Mouse (Mus musculus): ENCODE data around the gene Fstl3. TPM values are rescaled to one million over a fixed set of nuclear protein-coding genes. Genes with fewer than 3 reads are reported as not detected.

Fstl3 gene
- total RNA-seq, 2 experiments from 2014 or later, result 2.5 to 2.7 TPM

DNA sequence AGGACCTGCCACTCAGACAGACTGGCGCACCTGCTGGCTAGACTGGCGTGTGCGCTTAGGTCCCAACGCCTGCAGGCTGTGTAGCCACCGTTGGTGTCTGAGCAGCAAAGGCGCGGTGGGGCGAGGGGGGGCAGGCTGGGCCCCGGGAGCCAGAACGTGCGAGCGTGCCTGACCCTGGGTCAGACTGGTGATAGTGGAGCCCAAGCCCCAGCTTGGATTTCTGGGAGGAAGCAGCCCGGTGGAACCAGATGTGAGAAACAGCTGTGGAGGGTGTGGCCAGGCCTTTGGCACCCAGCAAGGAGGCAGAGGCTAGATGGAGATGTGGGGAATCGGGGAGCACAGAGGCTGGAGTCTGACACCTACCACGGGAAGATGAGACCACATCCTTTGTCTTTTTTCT is 20.3 kb downstream of the Fstl3 start:
- Histone ChIP-seq H3K27ac (peak overlapping the region; percentile 76), H3K4me3 (peak overlapping the region; percentile 23; the same call in 1 of the 2 replicates)
- no peak for TF ChIP-seq CTCF (conservative IDR thresholded peaks at IDR 0.05)
- no peak for DNase-seq (ENCODE audit: low spot score in 2 of 2)

DNA sequence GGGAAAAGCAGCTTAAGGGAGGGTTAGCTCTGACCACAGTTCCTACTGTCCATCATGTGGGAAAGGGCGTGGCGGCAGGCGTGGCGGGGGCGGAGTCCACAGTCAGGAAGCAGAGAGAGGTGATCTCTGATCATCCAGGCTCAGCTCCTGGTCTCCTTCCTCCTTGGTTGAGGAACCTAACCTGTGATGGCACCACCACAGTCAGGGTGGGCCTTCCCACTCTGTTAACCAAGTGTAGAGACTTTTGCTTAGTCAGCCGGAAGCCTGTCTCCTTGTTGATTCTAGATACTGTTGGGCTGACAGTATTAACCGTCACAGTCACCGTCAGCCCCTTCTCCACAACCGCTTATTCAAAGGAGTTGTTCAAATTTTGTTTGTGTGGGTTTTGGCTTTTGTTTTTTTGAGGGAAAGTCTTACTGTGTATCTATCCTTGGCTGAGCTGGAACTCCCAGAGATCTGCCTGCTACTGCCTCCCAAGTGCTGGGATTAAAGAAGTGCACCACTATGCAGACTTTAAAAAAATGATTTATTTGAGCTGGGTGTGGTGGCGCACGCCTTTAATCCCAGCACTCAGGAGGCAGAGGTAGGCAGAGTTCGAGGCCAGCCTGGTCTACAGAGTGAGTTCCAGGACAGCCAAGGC is 21.3 kb downstream of the Fstl3 start:
- Histone ChIP-seq H3K4me3 (no peak overlapping the region), H3K27ac (peak overlapping the region; percentile 59; the same call in 1 of the 2 replicates)
- no peak for DNase-seq (ENCODE audit: low spot score in 2 of 2)
- no peak for TF ChIP-seq CTCF (conservative IDR thresholded peaks at IDR 0.05)

DNA sequence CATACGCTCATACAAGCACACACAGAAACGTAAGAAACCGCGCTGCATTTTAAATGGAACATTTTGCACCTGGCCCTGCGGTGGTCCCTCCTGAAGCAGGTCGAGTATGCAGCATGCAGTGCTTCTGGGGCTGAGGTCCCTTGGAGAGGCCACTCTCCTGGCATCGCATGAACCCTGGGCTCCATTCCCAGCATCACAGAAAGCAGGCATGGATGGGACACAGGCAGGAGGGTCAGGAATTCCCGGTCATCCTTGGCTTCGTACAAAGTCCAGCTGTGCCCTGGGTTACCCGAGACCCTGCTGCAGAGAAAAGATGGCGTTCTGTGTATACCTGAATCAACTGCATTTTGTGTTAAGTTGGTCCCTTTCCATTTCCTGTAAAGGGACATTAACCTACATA is 23.4 kb downstream of the Fstl3 start:
- TF ChIP-seq CTCF (conservative IDR thresholded peaks at IDR 0.05), result no peak
- Histone ChIP-seq H3K27ac (peak overlapping the region; percentile 97), H3K4me3 (peak overlapping the region; percentile 11; the same call in 1 of the 2 replicates)
- no peak for DNase-seq (ENCODE audit: low spot score in 2 of 2)

DNA sequence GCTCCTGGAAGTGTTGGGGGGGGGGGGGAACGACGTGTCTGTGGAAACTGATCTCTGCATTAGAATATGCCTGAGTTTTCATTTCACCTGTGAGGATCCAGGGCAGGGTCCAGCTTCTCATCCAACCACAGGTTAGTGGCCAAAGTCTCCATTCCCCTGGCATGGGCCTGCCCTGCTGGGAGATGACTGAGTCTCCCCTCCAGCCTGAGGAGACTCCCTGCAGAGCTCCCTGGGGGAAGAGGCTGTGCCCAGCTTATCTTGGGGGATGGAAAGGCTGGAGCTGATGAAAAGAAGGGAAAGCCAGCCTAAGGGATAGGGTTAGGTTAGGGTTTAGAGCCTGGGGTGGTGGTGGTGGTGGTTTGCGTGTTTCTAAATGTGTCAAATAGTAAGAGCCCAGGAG is 24.8 kb downstream of the Fstl3 start:
- Histone ChIP-seq H3K4me3 (peak overlapping the region; percentile 9; the same call in 1 of the 2 replicates), H3K27ac (peak overlapping the region; percentile 97)
- no peak for TF ChIP-seq CTCF (conservative IDR thresholded peaks at IDR 0.05)
- no peak for DNase-seq (ENCODE audit: low spot score in 2 of 2)

- Histone ChIP-seq H3K27ac (peak overlapping the region; percentile 97), H3K4me3 (peak overlapping the region; percentile 9; the same call in 1 of the 2 replicates)
- no peak for DNase-seq (ENCODE audit: low spot score in 2 of 2)
- TF ChIP-seq CTCF (conservative IDR thresholded peaks at IDR 0.05), result no peak
Observed at GRCm38 (mm10) chr10:79802331-79802971, 25.4 kb downstream of the Fstl3 start.

- TF ChIP-seq CTCF (conservative IDR thresholded peaks at IDR 0.05), result no peak
- Histone ChIP-seq H3K4me3 (peak overlapping the region; percentile 49), H3K27ac (peak overlapping the region; percentile 97)
- DNase-seq (ENCODE audit: low spot score in 2 of 2), result peak; percentile 96 to 98
Observed at GRCm38 (mm10) chr10:79803716-79804323, 26.7 kb downstream of the Fstl3 start.

GRCm38 (mm10) chr10:79805636-79806035 is 28.6 kb downstream of the Fstl3 start:
- Histone ChIP-seq H3K27ac (peak overlapping the region; percentile 97), H3K4me3 (no peak overlapping the region)
- TF ChIP-seq CTCF (conservative IDR thresholded peaks at IDR 0.05), result no peak
- DNase-seq (ENCODE audit: low spot score in 2 of 2), result no peak

GRCm38 (mm10) chr10:79806331-79806730 is 29.3 kb downstream of the Fstl3 start:
- no peak for DNase-seq (ENCODE audit: low spot score in 2 of 2)
- Histone ChIP-seq H3K4me3 (no peak overlapping the region; the same call in 1 of the 2 replicates), H3K27ac (peak overlapping the region; percentile 97)
- TF ChIP-seq CTCF (conservative IDR thresholded peaks at IDR 0.05), result no peak

DNA sequence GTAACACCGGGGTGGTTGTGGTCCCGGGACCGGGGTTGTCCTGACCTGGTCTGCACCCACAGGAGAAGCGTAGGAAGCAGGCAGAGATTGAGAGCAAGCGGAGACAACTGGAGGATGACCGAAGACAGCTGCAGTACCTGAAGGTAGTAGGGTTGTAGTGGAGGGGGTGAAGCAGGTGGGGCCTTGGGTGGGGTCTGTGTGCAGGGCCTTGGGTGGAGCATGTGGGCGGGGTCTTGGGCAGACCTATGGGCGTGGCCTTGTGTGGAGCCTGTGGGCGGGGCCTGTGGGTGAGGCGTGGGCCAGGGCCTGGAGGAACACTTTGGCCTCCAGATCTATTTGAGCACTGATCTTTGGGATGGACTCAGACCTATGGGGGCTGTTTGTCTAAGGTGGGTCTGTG is 29.9 kb downstream of the Fstl3 start:
- no peak for TF ChIP-seq CTCF (conservative IDR thresholded peaks at IDR 0.05)
- peak overlapping the region; percentile 97 for H3K27ac ChIP-seq
- no peak overlapping the region; the same call in 1 of the 2 replicates for H3K4me3 ChIP-seq
- DNase-seq (ENCODE audit: low spot score in 2 of 2), result no peak

- no peak for TF ChIP-seq CTCF (conservative IDR thresholded peaks at IDR 0.05)
- Histone ChIP-seq H3K27ac (peak overlapping the region; percentile 54; the same call in 1 of the 2 replicates), H3K4me3 (no peak overlapping the region)
- no peak for DNase-seq (ENCODE audit: low spot score in 2 of 2)
Observed at GRCm38 (mm10) chr10:79807826-79808225, 30.8 kb downstream of the Fstl3 start.

GRCm38 (mm10) chr10:79808728-79809127 is 31.7 kb downstream of the Fstl3 start:
- no peak for TF ChIP-seq CTCF (conservative IDR thresholded peaks at IDR 0.05)
- Histone ChIP-seq H3K4me3 (no peak overlapping the region), H3K27ac (peak overlapping the region; percentile 54; the same call in 1 of the 2 replicates)
- no peak for DNase-seq (ENCODE audit: low spot score in 2 of 2)

DNA sequence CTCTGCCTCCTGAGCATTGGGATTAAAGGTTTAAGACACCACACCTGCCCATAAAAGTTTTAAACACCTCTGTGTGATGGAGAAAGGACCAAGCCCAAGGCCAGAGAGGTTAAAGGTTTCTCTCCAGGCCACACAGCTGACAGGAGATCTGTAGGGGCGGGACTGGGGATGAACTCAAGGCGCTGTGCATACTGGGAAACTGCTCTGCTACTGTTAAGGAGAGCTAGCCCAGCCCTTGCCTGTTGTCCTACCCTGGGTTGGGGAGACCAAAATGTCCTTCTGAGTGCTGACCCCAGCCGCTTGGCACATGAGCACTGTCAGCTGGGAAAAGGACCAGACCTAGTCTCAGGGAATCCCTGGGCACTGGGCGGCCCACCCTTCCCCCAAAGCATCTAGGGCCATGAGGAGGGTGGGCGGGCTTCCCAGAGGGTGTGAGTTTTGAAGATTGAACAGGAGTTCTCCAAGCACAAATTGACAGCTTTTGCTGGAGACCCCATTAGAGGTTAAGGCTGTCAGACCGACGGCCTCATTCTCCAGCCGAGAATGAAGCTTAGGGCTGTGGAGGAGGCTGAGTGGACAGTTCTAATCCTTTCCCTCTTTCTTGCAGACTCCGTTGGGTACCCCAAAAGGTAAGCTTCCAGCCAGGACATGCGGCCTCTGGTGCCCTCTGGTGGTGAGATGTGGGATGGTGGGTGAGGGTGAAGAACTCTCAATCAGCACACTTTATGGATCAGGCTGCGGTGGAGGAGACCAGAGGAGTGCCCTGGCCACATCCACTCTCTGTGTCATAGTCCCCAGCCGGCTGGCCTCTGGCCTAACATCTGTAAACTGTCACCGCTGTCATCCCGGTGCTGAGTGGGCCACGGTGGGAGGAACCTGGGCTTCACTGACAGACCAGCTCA is 34.9 kb downstream of the Fstl3 start:
- no peak overlapping the region for H3K27ac ChIP-seq
- no peak overlapping the region for H3K4me3 ChIP-seq
- peak; percentile 98 for TF ChIP-seq CTCF (conservative IDR thresholded peaks at IDR 0.05)
- peak; percentile 79 to 97 for DNase-seq (ENCODE audit: low spot score in 2 of 2)
